Mouse (Mus musculus) ZHBTc4 (cell line): Measurements from ENCODE around the gene Dppa4.

Source experiments
- DNase-seq: peaks from one replicate; pipeline ENCODE4 v3.0.0-alpha.2; 2011; ENCODE audit warnings: low read depth, low spot score

The Dppa4 gene

DNA sequence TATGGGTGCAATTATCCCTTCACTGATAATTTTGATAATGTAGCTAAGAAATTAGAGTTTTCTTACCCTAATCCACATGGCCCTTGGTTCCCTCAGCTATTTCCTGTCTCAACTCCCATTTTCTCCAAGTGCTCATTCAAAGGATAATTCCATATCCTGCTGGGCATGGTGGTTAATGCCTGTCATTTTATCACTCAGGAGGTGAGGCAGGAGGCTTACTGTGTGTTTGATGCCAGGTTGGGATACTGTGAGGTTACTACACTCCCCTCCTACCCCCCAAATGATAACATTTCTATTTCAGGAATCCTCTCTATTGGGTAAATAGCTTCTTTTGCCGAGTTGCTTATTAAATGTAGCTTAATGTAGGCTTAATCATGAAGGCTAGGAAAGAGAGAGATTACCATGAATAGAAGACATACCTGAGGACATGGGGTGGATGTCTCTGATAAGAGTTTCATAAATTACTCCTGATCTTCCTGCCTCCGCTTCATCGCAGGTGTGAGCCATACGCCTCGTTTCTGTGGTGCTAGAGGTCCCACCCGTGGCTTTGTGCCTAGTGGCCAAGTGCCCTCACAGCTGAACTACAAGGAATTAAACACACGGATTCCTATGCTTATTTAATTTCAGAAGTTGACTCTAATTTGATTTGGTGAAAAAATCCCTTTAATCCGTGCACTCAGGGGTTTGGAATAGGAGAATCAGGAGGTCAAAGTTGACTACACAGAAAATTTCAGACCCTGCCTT, 40.2 kb downstream of the Dppa4 start:
- no peak for DNase-seq

DNA sequence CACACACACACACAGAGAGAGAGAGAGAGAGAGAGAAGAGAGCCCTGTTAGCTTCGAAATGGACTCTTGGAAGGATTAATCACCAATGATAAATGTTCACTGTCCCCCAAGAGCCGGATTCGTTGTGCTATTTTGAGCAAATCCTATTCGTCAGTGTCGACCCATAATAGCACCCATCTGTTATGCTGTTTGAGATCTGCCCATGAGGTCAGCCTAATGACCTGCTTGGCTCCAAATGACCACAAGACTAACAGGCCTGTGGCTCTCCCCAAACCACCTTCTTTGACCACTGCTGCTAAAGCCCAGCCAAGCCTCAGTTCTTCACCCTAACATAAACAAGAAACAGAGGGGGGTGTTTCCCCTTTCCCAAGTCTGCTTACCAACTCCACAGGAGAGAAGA, 43.4 kb downstream of the Dppa4 start:
- no peak for DNase-seq

DNA sequence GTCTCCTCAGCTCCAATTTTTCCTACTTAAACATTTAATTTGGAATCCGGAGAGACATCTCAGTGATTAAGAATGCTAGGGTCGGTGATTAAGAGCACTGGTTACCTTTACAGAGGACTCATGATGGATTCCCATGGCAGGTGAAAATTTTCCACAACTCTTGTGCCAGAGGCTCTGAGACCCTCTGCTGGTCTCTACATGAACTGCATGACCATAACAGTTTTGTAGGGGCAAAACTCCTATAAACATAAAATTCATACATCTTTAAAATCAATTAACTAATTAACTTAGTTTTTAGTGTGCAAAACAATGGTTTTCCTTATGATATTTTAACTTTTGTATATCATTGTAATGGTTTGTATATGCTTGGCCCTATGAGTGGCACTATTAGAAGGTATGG, 44.9 kb downstream of the Dppa4 start:
- no peak for DNase-seq

DNA sequence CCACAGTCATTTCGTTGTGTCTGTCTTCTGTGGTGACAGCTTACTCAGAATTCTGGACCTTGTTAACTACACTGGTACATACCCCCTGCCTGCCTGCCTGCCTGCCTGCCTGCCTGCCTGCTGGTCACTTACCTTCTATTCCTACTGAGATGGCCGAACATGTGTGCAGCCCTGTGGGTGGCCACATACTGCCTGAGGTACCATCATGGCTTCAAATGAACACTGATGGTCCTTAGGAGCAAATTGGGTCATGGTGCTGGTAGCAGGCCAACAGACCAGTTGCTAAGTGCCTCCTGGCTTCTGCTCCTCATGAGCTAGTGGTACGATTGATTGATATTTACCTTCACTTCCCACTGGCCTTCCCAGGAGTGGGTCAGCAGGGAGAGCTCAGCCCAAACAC, 48.3 kb downstream of the Dppa4 start:
- no peak for DNase-seq

DNA sequence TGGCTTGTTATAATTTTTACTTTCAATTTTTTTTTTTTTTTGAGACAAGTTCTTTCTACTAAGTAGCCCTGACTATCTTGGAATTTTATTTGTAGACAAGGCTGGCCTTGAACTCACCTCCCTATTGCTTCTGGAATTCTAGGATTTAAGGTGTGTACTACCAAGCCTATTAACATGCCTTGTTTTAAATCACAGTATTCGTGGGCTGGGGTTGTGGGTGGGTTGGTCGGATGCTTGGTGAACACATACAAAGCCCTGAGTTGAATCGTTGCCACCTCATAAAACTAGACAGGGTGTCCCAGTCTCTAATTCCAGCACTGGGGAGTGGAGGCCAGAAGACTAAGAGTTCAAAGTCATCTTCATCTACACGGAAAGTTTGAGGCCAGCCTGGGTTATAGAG, 51.8 kb downstream of the Dppa4 start:
- DNase-seq, result peak; percentile 62
